Mouse (Mus musculus): ENCODE measurements around the gene Adamts6.

The Adamts6 gene

DNA sequence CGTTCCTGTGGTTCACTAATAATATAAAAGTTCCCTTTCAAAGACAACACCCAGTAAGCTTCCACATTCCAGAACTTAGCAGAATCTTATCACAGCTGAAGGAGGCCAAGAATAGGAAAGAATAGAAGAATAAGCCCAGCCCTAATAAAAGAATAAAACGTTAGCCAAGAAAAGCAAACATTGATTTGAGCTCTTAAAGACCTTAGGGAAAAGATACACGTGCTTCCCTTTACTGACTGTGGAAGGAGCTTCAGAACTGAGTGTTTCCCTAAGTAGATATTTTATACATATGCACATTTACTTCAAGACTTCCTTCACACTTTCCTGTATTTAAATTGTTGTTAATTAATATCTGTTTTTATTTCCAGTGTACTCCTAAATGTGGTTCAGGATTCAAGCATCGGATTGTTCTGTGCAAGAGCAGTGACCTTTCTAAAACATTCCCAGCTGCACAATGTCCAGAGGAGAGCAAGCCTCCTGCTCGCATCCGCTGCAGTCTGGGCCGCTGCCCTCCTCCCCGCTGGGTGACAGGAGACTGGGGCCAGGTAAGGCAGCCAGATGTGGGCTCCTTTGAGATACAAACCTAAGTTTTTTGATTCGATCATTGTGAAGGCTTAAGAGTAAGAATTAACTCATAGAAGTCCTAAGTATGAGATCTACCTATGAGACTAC is 188.8 kb downstream of the Adamts6 start:
- DNase-seq: no peak

DNA sequence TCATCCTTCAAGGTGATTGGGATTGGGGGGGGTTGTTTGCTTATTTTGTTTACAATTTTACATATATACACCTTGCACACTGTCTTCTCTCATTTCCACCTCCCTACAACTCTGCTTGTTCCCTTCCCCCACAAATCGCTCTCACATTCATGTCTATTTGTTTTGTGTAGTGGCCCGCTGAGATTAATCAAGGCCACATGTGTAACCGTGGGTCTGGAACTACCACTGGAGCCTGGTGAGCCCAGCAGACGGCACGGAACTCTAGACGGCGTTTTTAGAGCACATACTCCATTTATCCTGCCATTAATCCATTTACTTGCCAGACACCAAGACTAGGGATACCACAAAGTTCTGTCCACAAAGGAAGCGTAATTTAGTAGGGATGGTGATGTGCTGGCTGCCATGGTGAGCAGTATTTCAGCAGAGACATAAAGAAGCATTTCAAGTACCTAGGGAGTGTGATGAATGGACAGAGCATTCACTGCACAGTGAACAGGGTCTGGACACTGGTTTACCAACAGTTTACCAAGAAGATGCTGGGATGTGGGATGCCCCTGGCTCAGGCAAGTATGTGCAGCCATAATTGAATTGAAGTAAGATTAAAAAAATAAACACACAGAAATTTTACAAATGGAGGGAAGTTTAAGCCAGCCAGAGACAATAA is 194.9 kb downstream of the Adamts6 start:
- no peak for DNase-seq

DNA sequence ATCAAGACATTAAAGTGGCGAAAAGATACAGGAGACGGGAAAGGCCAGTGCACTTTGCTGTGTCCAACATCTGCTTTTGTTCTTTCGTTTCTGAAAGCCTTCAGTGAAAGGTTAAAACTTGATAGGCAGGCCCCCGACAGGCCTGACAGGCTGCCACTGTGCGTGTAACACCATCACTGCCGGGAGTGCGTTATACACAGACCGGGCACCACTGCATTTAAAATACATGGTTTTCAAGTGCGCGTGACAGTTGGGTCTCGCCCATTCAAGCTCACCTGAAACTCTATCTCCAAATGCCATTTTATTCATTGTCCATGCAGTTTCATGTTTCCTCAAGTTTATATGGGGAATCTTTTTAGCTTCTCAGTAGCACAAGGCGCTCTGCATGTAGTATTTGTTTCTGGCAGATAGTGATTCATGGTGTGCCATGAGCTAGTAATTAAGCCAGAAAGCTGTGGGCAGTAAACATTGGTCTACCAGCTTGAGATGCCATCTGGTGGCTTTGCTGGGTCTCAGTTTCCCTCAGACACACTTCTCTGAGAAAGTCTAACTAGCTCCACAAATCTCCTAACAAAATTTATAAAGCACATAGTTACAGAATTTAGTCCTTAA is 195.6 kb downstream of the Adamts6 start:
- no peak for DNase-seq

DNA sequence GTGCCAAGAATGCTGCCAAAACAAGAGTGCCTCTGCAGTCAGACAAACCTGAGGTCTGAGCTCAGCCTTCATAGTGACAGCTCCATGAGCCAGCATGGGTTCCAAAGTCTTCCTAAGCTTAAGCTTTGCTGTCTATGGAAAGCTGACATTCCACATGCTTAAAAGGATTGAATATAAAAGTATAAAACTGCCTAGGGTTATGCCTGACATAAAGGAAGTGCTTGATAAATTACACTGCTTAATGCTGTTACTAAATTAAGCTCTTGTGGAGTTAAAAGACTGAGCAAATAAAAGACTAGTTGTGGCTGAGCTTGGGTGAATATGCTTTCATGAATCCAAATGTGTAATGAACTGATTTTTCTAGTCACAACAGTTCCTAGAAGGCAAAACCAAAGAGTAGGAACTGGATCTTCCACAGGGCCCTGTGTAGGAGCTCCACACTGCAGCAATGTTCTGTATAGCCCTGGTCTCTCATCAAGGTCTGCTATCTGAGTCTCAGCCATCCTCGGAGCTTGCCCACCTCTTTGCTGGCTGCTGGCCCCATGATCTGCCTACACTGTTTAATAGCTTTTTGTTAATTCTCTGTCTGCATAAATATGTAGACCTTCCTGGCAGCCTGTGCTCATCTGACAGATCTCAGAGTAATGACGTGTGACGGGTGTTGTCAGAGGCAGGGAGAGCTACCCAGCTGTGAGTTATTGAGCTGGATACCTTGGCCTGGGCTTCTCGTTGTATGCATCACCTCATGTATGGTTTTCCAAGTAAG is 203.6 kb downstream of the Adamts6 start:
- DNase-seq: no peak

DNA sequence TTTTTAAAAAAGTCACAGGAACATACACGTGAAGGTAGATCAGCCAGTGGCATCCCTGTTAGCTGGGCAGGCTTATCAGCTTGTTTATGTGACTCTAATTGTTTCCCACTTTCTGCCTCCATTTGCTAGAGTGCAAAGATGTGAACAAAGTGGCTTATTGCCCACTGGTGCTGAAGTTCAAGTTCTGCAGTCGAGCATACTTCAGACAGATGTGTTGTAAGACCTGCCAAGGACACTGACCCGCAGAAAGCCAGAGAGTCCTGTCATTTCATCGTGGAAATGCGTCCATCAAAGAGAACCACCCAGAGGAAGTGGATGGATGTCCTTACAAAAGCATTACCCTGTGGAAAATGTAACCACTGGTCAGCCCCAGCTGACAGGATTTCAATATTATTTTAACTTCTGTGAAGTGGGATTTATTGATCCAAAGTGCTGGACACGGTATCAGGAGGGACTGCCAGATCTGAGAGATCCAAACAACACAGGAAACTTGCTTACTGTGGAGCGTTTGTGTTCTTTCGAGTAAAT is 205.9 kb downstream of the Adamts6 start:
- DNase-seq: no peak

DNA sequence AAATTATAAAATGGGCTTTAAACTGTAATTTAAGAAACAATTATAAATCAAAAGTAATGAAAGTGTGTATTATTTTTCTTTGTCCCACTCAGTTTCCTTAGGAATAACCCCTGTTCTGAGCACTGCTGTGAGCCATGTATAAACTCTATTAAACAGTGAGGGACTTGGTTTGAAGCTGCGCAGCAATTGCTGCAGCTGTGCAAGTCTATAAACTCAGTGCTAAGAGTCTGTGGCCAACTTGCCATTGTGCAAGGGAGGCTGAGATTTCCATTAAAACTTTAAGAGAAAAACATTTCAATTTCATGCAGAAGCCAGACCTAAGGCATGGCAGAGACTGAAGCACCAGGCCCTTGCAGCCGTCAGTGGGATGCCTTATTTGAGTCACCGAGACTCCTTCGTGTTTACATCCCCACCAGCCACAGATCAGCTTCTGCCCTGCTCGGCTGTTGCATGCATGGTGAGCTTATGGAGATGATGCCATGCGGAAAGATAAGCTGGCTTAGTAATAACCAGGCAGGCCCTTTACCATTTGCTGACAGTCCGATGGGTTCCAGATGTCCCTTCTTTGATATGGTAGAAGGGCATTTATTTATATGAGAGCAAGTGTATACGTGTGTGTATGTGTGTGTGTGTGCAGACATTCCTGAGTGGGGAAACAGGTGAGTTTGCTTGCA is 206.7 kb downstream of the Adamts6 start:
- no peak for DNase-seq

DNA sequence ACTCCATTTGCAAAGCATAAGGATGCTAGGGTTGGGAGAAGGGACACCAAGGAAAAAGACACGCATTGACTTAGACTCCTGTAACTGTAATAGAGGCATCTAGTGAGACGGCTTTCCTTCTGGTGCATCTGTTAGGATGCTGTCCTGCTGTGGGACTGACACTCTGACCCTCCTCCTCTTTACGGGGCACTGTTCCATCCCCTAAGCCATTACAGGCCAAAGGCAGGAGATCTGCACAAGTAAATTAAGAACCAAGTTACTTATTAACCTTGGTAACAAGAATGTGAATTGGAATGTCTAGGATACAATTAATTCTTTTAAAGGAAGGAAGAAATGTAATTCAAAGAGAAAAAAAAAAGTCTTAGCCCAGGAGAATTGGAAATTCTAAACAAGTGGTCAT is 210.0 kb downstream of the Adamts6 start:
- DNase-seq: no peak

DNA sequence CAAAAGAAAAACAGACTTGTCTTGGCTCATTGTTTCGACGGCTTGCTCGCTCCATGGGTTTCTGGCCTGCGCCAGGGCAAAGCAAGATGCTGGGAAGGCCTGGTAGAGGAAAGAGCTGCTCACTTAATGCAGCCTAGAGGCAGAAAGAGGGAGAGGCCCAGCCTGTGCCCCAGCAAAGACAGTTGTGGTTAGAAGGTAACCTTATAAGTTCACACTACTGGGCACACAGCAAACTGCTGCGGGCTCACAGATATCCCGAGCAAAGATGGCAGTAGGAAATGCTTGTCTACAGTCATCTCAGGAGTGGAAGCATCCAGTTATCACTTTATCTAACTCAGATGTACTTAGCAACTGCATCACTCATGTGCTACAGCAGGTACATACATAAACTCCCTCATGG is 211.0 kb downstream of the Adamts6 start:
- no peak for DNase-seq

DNA sequence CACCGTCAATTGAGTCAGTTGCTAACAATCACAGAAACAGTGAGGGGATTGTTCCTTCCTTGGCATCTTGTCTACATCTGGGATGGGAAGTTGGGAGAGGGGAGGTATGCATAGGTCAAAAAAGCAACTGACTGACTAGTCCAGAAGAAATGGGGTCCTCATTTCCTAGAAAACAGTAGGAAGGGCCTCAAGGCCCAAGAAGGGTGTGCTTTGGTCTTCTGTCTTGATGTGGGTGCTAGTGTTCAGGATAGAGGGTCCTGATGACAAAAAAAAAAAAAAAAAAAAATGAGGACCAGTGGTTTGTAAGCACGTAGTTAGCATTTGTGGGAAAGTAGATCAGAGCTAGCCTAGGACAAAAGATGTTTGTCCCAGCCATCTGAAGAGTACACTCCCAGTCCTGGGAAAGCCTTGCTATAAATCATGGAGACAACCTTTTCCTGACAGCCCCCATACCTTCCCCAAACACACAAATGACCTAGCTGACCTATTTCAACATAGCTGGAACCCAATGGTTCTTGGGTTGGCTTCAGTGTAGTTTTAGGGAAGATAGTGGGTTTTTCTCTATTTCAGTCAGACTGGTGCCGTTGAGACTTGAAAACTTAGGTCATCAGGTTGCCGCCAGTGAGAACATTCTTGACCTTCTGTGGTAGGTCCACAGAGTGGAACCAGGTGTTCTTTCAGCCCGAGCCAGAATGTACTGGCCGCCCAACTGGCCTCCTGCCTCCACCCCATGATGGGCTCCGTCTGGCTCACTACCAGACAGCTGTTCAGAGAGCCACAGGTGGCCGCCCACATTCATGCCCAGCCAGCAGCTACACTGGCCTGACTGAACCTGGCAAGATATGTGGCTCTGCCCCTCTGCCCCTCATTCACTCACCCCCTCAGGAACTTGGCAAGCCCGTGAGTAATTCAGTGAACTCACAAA is 211.7 kb downstream of the Adamts6 start:
- DNase-seq: no peak

DNA sequence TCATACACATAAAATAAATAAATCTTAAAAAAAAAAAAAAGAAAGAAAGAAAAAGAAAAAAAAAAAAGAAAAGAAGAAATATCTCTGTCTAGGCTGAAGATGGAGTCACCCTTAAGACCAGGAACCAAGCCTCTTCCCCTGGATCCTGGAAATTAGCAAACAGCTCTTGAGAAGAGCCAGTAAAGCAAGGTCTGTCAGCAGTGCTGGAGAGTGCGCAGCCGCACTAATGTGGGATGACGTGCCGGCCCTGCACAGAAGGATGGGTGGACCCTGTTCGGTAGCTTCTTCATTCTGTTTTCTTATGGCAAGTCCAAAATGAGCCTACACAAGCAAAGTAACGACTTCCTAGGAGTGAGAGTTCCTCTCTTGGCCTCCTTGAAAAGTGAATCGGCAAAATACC is 214.8 kb downstream of the Adamts6 start:
- DNase-seq: no peak

DNA sequence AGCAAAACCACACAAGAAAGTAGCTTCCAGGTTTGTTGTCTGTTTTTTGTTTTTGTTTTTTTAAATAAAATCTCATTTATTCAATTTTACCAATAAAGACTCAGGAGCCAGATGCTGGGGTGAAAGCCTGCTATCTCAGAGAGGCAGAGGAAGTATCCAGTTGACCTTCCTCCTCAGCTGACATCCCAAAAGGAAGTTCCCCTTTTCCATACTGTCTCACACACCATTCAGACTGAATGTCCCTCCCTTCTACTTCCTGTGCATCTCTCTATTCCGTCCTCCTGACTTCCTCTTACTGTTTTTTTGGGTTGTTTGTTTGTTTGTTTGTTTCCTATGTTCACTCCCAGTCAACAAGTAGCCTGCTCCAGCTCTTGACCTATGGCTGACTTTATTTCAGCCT is 216.4 kb downstream of the Adamts6 start:
- no peak for DNase-seq

DNA sequence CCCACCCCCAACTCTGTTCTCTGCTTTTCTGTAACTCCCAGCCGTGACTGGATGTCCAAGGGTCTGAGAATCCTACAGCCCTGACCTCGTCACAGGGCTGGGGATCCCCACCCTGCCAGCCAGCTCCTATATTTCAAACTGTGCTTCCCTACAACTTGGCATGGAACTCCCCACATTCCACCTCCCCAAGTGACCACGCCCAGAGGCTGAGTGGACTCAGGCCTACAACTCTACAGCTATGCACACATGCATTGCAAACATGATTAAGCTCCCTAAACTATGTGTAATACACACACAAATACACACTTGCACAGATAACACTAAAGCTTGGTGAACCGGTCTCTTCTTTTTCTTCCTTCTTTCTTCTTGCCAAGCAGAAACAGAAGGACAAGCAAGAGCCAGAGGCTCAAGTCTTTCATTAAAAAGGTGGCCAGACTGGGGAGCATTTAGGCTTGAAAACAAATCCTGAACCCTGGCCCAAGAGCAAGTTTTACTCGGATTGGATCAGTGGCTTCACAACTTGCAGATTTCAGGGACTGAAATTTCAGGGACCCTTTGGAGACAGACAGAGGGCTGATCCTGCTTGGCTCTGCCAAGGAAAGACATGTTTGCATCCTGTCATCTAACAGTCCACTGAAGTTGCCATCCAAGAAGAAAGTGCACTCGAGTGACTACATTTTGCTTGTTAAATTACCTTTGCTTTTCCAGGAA is 218.7 kb downstream of the Adamts6 start:
- DNase-seq: no peak

DNA sequence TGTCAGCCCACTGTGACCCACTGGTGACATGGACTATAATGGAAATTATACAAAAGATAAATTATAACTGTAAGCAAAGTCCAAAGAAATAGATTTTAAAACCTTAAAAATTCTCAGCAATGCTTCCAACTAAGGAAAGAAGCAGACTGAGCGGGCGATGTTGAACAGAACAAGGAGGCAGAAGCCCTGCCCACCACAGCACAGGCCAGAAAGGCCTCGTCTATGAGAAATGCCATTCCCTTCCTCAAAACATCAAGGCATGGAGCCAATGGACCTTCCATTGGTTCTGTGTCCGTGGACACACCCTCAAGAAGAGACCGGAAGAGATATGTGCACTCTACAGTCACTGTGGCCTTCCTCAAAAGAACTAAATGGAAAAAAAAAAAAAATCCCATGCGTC is 220.0 kb downstream of the Adamts6 start:
- DNase-seq: no peak

DNA sequence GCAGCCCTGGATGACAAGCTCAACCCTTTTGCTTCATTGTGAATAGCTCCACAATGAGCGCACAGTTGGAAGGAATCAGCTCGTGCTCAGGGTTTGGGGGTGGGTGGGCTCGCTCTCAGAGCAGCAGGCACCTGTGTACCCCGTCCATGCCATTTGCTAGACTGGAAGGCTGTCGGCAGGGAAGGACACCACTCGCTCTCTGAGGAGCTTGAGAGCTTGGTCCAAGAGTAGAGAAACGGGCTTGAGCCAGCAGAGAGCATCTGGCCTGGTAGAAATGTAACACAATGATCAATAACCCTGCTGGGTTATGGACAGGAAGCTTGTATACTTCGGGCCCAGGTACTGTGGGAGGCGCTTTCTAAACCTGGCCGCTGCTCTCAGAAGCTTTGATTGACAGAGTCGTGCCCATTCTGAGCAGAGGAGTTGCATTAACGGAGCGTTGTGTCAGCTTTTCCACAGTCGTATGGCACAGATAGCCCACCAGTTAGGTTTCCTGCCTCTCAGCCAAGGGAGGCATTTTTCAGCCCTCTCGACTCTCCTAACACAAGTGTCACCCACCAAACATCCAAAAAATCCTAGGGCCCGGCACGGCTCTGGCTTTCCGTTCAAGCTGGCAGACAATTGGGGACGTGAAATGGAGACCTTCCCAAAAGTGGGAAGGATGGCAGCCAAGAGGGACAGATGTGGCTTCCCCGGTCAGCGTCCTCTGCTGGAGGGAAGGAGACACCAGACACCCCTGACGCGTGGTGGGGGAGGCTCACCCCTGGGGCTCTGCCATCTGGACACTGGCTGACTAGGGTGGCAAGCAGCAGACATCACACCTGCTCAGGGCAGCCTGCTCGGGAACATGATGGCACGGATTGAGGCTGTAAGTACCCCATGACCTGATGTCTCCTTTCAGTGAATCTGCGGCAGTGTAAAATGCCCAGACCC is 222.2 kb downstream of the Adamts6 start:
- no peak for DNase-seq

DNA sequence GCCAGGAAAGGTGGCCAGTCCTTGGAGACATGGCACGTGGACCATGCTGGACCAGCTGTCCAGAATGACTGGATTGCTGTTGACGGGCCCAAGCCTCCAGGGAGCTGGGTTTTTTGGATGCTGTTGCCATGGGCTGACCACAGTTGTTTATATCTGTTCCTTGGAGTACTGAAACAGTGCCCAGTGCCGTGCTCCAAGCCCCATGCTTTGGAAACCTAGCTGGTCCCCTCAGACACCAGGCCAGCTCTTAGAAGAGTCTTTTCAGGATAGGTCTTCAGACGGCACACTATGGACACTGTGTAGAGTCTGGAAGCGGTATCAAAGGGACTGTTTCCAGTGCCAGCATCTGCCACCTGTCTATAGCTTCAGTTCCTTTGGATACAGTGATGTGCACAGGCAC is 223.1 kb downstream of the Adamts6 start:
- DNase-seq: no peak

DNA sequence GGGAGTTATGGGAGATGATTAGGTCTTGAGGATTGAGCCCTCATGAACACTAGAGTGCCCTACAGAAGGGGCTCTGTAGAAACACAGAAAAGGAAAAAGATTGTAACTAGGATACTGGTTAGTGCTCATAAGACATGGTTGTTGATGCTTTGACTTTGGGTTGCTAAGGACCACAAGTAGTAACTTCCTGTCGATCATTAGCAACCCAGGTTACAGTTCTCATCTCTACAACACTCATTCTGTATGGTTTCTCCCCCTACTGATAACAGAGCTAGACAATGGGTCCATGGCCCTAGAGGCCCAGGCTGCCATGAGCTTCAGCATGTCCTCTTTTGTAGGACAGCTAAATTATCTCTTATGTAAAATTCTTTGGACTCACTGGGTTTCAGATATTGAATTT is 227.4 kb downstream of the Adamts6 start:
- no peak for DNase-seq

DNA sequence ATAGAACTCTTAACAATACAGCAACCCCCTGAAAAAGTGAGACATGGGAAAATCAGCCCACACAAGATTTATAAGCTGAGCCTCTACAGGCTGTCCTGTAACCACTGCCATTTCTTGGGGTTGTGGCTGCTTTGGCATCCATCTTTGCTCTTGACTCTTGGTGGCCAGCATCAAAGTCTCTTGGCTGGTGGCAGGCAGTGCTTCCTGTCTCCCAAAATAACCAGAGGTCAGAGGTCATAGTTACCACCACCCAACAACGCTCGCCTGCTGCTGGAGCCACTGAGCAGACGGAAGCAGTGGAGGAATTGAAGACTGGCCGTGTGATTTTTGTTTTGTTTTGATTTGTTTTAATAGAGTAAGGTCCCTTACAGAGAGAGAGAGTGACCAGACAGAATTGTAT is 228.5 kb downstream of the Adamts6 start:
- no peak for DNase-seq

DNA sequence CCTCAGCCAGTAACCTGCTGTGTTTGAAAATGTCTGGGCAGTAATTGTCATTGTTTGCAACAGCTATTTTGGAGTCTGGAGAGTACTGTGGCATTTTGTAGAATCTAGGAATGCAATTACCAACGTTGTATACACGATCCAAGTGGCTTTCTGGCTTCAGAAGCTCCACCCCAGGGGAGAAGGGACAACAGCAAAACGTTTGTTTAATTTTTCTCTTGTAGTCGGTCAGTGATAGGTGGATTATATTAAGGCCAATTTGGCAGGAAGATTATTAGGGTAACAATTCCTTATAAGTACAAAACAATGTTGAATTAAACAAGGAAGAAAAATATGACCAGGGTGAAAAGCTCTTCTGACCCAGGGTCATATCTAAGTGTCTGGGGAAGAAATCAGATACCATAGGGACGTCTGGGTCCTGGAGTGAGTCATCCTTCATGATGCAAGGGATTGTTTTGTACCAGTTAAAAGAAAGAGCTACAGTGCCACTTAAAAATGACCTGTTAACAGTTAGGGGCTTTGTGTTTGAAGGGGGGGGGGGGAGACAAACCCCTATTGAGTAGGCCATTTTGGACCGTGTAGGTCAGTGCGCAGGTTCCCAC is 229.2 kb downstream of the Adamts6 start:
- no peak for DNase-seq

DNA sequence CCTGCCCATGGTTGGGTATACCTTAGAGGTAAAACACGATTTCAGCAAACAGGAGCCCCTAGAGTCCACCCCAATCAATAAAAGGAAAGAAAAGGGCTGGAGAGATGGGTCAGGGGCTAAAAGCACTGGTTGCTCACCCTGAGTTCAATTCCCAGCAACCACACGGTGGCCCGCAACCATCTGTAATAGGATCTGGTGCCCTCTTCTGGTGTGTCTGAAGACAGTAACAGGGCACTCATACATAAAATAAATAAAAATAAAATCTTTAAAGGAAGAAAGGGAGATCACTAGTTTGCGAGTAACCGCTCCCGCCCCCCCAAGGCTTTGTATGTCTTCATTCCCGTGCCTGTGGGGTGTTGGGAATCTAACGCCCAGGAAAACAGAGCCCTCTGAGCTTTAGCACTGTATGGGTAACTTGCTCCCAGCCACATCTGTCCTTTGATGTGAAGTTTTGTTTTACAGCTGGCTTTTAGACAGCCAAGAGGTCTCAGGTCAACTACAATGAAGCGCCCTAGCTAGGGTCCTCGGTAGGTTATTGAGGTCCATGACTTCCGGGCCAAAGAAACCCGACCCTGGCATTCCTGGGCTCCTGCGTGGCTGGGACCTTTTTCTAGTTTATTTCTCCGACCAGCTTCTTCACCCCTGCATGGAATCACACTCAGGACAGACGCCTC is 230.1 kb downstream of the Adamts6 start:
- DNase-seq: no peak
